Mouse (Mus musculus) small intestine, adult 2 months (tissue): ENCODE measurements around the gene Ccnb2. TPM values are rescaled to one million over a fixed set of nuclear protein-coding genes. Genes with fewer than 3 reads are reported as not detected.

Experiments used
- H3K27ac ChIP-seq: fragments of 200-500 bp; 2 replicates; pipeline ENCODE4 v1.5.1; 2012; ENCODE audit warnings: low read depth, low read length, control low read depth, inconsistent platforms; ENCODE audit not compliant: insufficient read depth
- H3K27me3 ChIP-seq: fragments of 200-500 bp; 2 replicates; pipeline ENCODE4 v1.6.1; 2012; ENCODE audit warnings: mild to moderate bottlenecking, moderate library complexity, low read length, inconsistent platforms; ENCODE audit not compliant: control insufficient read depth, insufficient read depth
- H3K36me3 ChIP-seq: fragments of 200-500 bp; 2 replicates; pipeline ENCODE4 v1.6.1; 2012; ENCODE audit warnings: mild to moderate bottlenecking, low read length, control low read depth, inconsistent platforms; ENCODE audit not compliant: control insufficient read depth, insufficient read depth
- H3K4me1 ChIP-seq: fragments of 200-500 bp; 2 replicates; pipeline ENCODE4 v1.6.1; 2012; ENCODE audit warnings: low read length, inconsistent platforms, mixed read lengths; ENCODE audit not compliant: control insufficient read depth, insufficient read depth, insufficient read length
- H3K4me3 ChIP-seq: fragments of 200-500 bp; 2 replicates; pipeline ENCODE4 v1.5.1; 2012; ENCODE audit warnings: low read depth, mild to moderate bottlenecking, control low read depth, inconsistent platforms, low read length, moderate library complexity
- CTCF ChIP-seq: fragments of 200-500 bp; IDR thresholded peaks from 2 replicates; pipeline ENCODE4 v1.5.1; 2012; ENCODE audit warnings: low read depth, mild to moderate bottlenecking, control low read depth, inconsistent platforms, low read length, moderate library complexity, mixed read lengths; ENCODE audit not compliant: insufficient replicate concordance, insufficient read length; ENCODE audit errors: extremely low read depth
- POLR2A ChIP-seq: fragments of 200-500 bp; IDR thresholded peaks from 2 replicates; pipeline ENCODE4 v1.6.1; 2012; ENCODE audit warnings: low read depth, mild to moderate bottlenecking, control low read depth, inconsistent platforms, low read length, moderate library complexity
- WGBS: fragments of 180-500 bp; shearing (Covaris S2); methylation state at CpG from one replicate; pipeline ENCODE4 v1.1.7; 2018; 5-methylcytosine and 5-hydroxymethylcytosine counted together
- polyA plus RNA-seq: library from polyadenylated mRNA; depleted of rRNA; stranded (reverse); fragments of >200 nt; gene quantifications from 2 replicates; pipeline ENCODE4 v1.2.3, GENCODE M21; 2012

Gene Ccnb2
- polyA plus RNA-seq, 1 experiment: 17.6 TPM

DNA sequence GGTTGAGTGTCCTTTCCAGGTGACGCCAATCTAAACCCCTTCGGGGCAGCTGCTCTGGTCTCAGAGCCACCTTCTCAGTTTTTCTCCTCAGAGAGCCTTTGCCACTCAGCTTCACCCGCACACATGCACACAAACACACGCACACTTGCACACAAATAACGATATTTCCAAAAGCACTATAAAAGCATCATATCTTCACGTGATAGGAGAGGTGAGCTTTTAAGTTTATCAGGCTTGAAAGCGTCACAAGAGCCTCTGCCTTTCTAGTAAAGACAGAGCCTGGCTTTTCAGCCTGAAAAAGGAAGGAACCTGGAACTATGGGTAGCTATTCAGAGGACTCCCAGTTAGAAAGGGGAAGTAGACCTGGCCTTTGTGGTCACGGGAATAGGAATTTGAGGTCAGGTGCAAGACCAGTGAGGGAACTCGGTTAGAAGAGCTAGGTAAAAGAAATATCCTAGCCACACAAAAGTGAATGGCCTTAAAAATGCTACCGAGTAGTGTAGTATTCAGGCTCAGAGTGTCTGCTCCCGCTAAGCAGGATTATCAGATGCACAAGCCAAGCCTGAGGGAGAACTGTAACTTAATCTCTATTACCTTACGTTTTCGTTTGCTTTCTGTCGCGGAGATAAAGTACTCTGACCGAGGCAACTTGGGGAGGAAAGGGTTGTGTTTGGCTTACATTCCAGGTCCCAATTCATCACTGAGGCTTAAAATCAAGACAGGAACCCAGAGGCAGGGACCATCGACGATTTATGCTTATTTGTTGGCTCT is 36.2 kb downstream of the Ccnb2 start:
- Histone ChIP-seq H3K4me3 (no peak overlapping the region), H3K27me3 (no peaks in the 10 kb centered on the region), H3K27ac (no peak overlapping the region), H3K4me1 (no peaks in the 10 kb centered on the region), H3K36me3 (peaks cover 42% of the 10 kb centered on the region)
- WGBS: 76% methylated on average over 18 of the region's 18 CpGs
- TF ChIP-seq POLR2A: no peak
- TF ChIP-seq CTCF: no peak

DNA sequence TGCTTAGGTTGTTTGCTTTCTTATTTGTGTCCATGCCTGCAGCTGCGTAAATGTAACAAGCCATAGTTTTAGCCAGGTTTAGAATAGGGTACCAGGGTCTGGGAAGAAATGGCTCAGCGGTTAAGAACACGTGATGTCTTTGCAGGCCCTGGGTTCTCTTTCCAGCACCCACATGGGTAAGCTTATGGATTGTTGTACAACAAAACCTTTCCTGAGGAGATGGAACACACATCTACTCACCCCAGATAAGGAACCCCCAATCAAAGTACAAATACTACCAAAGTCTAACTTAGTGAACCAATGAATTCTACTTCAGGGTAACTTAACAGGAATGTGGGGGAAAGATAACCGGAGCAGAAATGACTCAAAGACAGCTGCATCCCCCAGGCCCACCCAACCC is 36.9 kb downstream of the Ccnb2 start:
- TF ChIP-seq CTCF: no peak
- TF ChIP-seq POLR2A: no peak
- Histone ChIP-seq H3K4me1 (no peaks in the 10 kb centered on the region), H3K4me3 (no peak overlapping the region), H3K27me3 (no peaks in the 10 kb centered on the region), H3K36me3 (peaks cover 42% of the 10 kb centered on the region), H3K27ac (no peak overlapping the region)
- WGBS: 94% methylated on average over 4 of the region's 4 CpGs

DNA sequence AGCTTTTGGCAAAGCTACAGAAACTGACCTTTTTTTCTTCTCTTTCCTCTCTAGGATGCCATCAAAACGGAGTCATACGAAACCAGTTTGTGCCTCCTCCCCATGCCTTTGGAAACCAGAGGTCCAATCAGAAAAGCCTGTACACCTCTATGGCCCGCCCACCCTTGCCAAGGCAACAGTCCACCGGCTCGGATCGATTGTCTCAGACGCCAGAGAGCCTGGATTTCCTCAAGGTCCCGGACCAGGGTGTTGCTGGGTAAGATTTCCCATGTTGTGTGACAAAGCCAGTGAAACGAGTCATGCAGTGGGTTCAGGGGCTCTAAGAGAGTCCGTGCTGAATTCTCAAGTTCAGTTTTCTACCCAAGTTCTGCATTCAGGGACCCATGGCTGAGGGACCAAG is 37.6 kb downstream of the Ccnb2 start:
- no peak overlapping the region for H3K27ac ChIP-seq
- no peak overlapping the region for H3K4me3 ChIP-seq
- H3K36me3 ChIP-seq: peaks cover 44% of the 10 kb centered on the region
- TF ChIP-seq POLR2A: no peak
- no peak for TF ChIP-seq CTCF
- no peaks in the 10 kb centered on the region for H3K27me3 ChIP-seq
- WGBS: 85% methylated on average over 10 of the region's 10 CpGs
- no peaks in the 10 kb centered on the region for H3K4me1 ChIP-seq

DNA sequence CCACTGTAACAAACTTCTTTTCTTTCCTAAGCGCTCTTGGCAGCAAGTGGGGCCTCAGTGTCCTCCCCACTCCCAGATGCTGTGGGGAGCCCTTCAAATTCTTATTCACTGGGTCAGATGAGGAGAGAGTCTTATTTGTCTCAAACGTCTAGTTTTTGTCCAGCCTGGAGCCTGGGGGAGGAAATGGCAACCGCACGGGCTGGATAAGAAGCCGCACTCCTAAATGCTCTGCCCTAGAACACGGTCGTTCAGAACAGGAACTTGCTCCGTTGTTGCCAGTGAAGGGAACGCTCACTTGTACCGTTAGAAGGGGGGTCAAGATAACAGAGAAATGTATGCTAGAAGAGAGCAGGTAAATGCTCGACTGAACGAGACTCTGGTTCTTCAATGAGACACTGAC is 39.3 kb downstream of the Ccnb2 start:
- no peak overlapping the region for H3K4me3 ChIP-seq
- 77% methylated on average over 12 of the region's 12 CpGs for WGBS
- no peaks in the 10 kb centered on the region for H3K27me3 ChIP-seq
- no peaks in the 10 kb centered on the region for H3K4me1 ChIP-seq
- no peak overlapping the region for H3K27ac ChIP-seq
- TF ChIP-seq CTCF: no peak
- TF ChIP-seq POLR2A: no peak
- H3K36me3 ChIP-seq: peaks cover 51% of the 10 kb centered on the region

DNA sequence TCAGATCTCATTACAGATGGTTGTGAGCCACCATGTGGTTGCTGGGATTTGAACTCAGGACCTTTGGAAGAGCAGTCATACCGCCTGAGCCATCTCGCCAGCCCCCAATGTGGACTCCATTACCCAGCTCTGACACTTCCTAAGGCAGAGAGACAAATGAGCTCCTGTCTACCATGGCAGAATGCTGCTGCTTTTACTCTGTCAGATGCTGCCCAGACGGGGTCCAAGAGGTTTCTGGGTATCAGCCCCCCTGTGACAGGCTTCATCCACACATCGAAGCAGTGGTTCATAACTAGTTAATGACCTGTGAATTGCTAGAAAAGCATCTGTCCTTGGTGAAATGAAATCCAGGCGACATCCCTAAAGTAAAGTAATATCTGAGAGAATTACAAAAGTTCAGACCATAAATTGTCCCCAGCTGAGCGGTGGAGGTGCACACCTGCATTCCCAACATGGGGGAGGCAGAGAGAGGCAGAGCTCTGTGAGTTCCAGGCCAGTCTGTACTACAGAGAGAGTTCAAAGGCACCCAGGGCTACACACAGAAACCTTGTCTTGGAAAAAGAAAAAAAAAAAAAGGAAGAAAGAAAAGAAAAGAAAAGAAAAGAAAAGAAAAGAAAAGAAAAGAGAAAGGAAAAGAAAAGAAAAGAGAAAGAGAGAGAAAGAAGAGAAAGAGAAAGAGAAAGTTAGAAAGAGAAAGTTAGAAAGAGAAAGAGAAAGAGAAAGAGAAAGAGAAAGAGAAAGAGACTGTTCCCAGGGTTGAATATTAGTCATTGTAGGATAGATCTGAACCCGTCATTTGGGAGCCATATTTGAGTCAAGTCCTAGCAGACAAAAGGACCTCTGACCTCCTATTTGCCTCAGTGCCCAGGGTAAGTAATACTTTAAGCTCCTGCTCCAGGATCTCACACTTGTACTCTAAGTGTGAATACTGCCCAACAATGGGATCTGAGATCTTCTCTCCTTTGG is 41.6 kb downstream of the Ccnb2 start:
- Histone ChIP-seq H3K4me1 (no peaks in the 10 kb centered on the region), H3K36me3 (peaks cover 56% of the 10 kb centered on the region), H3K27me3 (no peaks in the 10 kb centered on the region), H3K27ac (no peak overlapping the region), H3K4me3 (no peak overlapping the region)
- 89% methylated on average over 7 of the region's 7 CpGs for WGBS
- no peak for TF ChIP-seq POLR2A

DNA sequence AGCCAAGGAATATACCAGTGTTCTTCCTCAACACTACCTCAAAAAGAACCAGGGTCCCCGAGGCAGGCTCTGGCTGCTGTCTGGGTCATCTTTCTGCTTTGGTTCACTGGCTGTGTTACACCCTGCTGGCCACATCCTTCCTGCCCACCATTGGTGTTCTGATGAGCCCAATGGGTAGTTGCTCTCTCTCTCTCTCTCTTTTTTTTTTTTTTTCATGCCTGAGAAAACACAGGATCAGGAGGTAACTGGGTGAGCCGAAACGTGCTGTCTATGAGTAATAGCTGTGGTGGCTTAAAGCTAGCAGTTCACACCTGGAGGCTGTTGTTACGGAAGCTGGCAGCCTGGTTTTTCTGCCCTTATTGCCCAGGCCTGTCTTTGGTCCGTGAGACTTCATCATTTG is 49.7 kb downstream of the Ccnb2 start:
- TF ChIP-seq POLR2A (no peak), CTCF (no peak)
- H3K36me3 ChIP-seq: peaks cover 53% of the 10 kb centered on the region

DNA sequence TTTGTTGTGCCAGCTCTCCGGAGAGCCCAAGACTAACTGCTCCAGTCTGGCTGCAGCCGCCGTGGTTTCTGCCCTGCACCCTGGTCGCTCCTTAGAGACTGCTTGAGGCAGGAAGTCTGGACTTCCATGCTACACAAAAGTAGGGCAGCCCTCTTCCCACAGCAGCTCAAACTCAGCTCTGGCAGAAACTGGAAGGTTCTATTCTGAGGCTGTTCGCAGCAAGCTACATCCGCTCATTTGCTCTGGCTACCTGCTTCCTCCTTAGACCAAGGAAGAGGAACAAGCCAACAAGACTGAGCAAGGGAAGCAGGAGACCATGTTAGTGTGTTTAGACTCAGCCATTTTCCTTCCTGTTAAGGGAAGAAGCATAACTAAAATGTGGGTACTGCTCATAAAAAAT is 54.4 kb downstream of the Ccnb2 start:
- TF ChIP-seq POLR2A (no peak), CTCF (no peak)
- WGBS: 81% methylated on average over 6 of the region's 6 CpGs
- Histone ChIP-seq H3K27ac (no peak overlapping the region), H3K27me3 (no peaks in the 10 kb centered on the region), H3K4me3 (no peak overlapping the region), H3K4me1 (no peaks in the 10 kb centered on the region), H3K36me3 (peaks cover 72% of the 10 kb centered on the region)

More for the DNA sequence above, 49.7 kb downstream of the Ccnb2 start:
- H3K27me3 ChIP-seq: no peaks in the 10 kb centered on the region
- 81% methylated on average over 5 of the region's 5 CpGs for WGBS
- H3K4me3 ChIP-seq: no peak overlapping the region
- no peak overlapping the region for H3K27ac ChIP-seq
- H3K4me1 ChIP-seq: no peaks in the 10 kb centered on the region
